Mouse (Mus musculus): ENCODE measurements at regions not wholly inside any gene's neighbourhood (a gene's known extent, or its start where the extent isn't known, plus 50 kb on each side); places are given as distances from the start of the nearest gene placed in this dataset.

DNA sequence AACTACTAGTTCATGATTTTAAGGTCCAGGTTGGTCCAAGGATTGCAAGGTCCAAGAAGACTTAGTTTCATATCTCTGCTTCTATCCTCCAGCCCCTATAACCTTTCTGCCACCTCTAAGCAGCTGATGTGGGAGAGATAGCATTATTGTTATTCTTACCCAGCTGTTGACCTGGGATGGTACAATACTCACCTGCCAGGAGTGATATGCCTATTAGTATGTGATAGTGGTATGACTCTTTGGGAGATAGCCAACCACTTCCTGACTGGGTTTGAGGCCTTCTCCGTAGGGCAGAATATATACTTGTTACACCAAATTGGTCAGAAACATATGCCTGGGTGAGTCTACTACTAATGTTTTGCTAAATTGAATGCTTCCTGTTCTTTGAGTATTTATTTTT is 137.4 kb upstream of the Tprg start:
- Histone ChIP-seq H3K4me3 (ENCODE audit: low read length) (no peak overlapping the region), H3K4me1 (ENCODE audit: control insufficient read depth, insufficient read depth, low read length) (no peaks in the 10 kb centered on the region), H3K4me2 (ENCODE audit: low read depth, low read length) (no peak overlapping the region), H3K9ac (ENCODE audit: low read depth, low read length) (no peak overlapping the region), H3K9me3 (ENCODE audit: control insufficient read depth, low read length) (no peaks in the 10 kb centered on the region), H3K27ac (ENCODE audit: low read length) (no peak overlapping the region), H3K36me3 (ENCODE audit: control insufficient read depth, insufficient read depth, low read length) (no peaks in the 10 kb centered on the region), H3K27me3 (replicated peaks; ENCODE audit: control insufficient read depth, insufficient read depth, low read length) (no peaks in the 10 kb centered on the region)
- ATAC-seq = no peak
- 97% methylated on average over 1 of the region's 1 CpGs for WGBS

DNA sequence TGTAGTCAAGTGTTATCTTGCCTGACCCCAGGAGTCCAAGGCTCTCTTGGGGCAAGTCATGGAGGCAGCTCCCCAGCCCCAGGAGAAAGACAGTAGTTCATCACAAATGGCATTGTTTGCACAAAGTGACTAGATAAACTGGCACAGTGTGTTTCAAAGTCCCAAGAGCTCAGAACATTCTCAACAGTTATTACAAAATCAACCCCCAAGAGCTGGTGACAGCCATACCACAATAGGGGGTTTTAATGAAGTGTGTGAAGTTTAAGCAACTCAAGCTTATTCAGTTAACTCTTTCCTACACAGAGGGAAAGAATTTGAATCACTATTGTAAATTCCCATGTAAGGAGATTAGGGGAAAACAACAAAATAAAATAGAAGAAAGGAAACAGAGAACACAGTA is 109.7 kb upstream of the Tprg start:
- Histone ChIP-seq H3K36me3 (ENCODE audit: control insufficient read depth, insufficient read depth, low read length) (no peaks in the 10 kb centered on the region), H3K4me2 (ENCODE audit: low read depth, low read length) (no peak overlapping the region), H3K4me1 (ENCODE audit: control insufficient read depth, insufficient read depth, low read length) (no peaks in the 10 kb centered on the region), H3K9ac (ENCODE audit: low read depth, low read length) (no peak overlapping the region), H3K27ac (ENCODE audit: low read length) (no peak overlapping the region), H3K27me3 (replicated peaks; ENCODE audit: control insufficient read depth, insufficient read depth, low read length) (no peaks in the 10 kb centered on the region), H3K9me3 (ENCODE audit: control insufficient read depth, low read length) (no peaks in the 10 kb centered on the region), H3K4me3 (ENCODE audit: low read length) (no peak overlapping the region)
- ATAC-seq = no peak

- H3K4me2 ChIP-seq (ENCODE audit: low read depth, low read length) = no peak overlapping the region
- no peak for ATAC-seq
- no peak overlapping the region for H3K9ac ChIP-seq (ENCODE audit: low read depth, low read length)
- no peaks in the 10 kb centered on the region for H3K36me3 ChIP-seq (ENCODE audit: control insufficient read depth, insufficient read depth, low read length)
- H3K4me3 ChIP-seq (ENCODE audit: low read length) = no peak overlapping the region
- H3K9me3 ChIP-seq (ENCODE audit: control insufficient read depth, low read length) = no peaks in the 10 kb centered on the region
- no peak overlapping the region for H3K27ac ChIP-seq (ENCODE audit: low read length)
- H3K4me1 ChIP-seq (ENCODE audit: control insufficient read depth, insufficient read depth, low read length) = no peaks in the 10 kb centered on the region
- H3K27me3 ChIP-seq (replicated peaks; ENCODE audit: control insufficient read depth, insufficient read depth, low read length) = no peaks in the 10 kb centered on the region
- 66% methylated on average over 2 of the region's 2 CpGs for WGBS
Observed at GRCm38 (mm10) chr16:25178055-25178454, 108.6 kb upstream of the Tprg start.

- no peak overlapping the region for H3K27ac ChIP-seq (ENCODE audit: low read length)
- H3K9ac ChIP-seq (ENCODE audit: low read depth, low read length) = no peak overlapping the region
- no peak for ATAC-seq
- no peaks in the 10 kb centered on the region for H3K36me3 ChIP-seq (ENCODE audit: control insufficient read depth, insufficient read depth, low read length)
- 86% methylated on average over 6 of the region's 6 CpGs for WGBS
- no peaks in the 10 kb centered on the region for H3K9me3 ChIP-seq (ENCODE audit: control insufficient read depth, low read length)
- H3K4me2 ChIP-seq (ENCODE audit: low read depth, low read length) = no peak overlapping the region
- no peaks in the 10 kb centered on the region for H3K4me1 ChIP-seq (ENCODE audit: control insufficient read depth, insufficient read depth, low read length)
- H3K4me3 ChIP-seq (ENCODE audit: low read length) = no peak overlapping the region
- no peaks in the 10 kb centered on the region for H3K27me3 ChIP-seq (replicated peaks; ENCODE audit: control insufficient read depth, insufficient read depth, low read length)
Observed at GRCm38 (mm10) chr16:25181939-25182338, 104.7 kb upstream of the Tprg start.

DNA sequence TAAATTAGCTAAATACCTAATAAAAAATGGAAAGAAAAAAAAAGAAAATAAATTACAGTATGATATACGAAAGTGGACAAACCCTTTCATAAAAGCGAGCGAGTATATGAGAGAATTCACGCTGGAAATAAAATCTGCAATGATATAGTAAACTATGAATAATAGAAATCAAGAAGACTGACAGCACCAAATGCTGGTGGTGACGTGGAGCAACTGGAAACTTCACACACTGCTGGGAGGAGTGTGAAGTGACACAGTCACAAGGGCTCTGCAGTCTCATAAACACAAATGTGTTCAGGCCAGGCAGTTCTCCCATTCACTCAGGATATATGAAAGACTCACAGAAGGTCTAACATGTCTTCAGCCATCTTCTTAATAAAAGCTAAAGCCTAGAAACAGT is 89.5 kb upstream of the Tprg start:
- no peaks in the 10 kb centered on the region for H3K4me1 ChIP-seq (ENCODE audit: control insufficient read depth, insufficient read depth, low read length)
- H3K27ac ChIP-seq (ENCODE audit: low read length) = no peak overlapping the region
- H3K9ac ChIP-seq (ENCODE audit: low read depth, low read length) = no peak overlapping the region
- H3K9me3 ChIP-seq (ENCODE audit: control insufficient read depth, low read length) = no peaks in the 10 kb centered on the region
- no peaks in the 10 kb centered on the region for H3K36me3 ChIP-seq (ENCODE audit: control insufficient read depth, insufficient read depth, low read length)
- H3K4me3 ChIP-seq (ENCODE audit: low read length) = no peak overlapping the region
- H3K27me3 ChIP-seq (replicated peaks; ENCODE audit: control insufficient read depth, insufficient read depth, low read length) = no peaks in the 10 kb centered on the region
- no peak for ATAC-seq
- no peak overlapping the region for H3K4me2 ChIP-seq (ENCODE audit: low read depth, low read length)
- WGBS = 89% methylated on average over 5 of the region's 5 CpGs

GRCm38 (mm10) chr16:25198844-25199243 is 87.8 kb upstream of the Tprg start:
- WGBS = 61% methylated on average over 3 of the region's 3 CpGs

GRCm38 (mm10) chr16:25199984-25200383 is 86.6 kb upstream of the Tprg start:
- H3K9me3 ChIP-seq (ENCODE audit: control insufficient read depth, low read length) = no peaks in the 10 kb centered on the region
- no peak overlapping the region for H3K4me3 ChIP-seq (ENCODE audit: low read length)
- no peaks in the 10 kb centered on the region for H3K27me3 ChIP-seq (replicated peaks; ENCODE audit: control insufficient read depth, insufficient read depth, low read length)
- H3K27ac ChIP-seq (ENCODE audit: low read length) = no peak overlapping the region
- H3K36me3 ChIP-seq (ENCODE audit: control insufficient read depth, insufficient read depth, low read length) = no peaks in the 10 kb centered on the region
- no peak for ATAC-seq
- H3K9ac ChIP-seq (ENCODE audit: low read depth, low read length) = no peak overlapping the region
- no peak overlapping the region for H3K4me2 ChIP-seq (ENCODE audit: low read depth, low read length)
- no peaks in the 10 kb centered on the region for H3K4me1 ChIP-seq (ENCODE audit: control insufficient read depth, insufficient read depth, low read length)

More at GRCm38 (mm10) chr16:25198844-25199243, 87.8 kb upstream of the Tprg start:
- no peak overlapping the region for H3K4me2 ChIP-seq (ENCODE audit: low read depth, low read length)
- ATAC-seq = no peak
- no peaks in the 10 kb centered on the region for H3K9me3 ChIP-seq (ENCODE audit: control insufficient read depth, low read length)
- H3K4me1 ChIP-seq (ENCODE audit: control insufficient read depth, insufficient read depth, low read length) = no peaks in the 10 kb centered on the region
- no peaks in the 10 kb centered on the region for H3K36me3 ChIP-seq (ENCODE audit: control insufficient read depth, insufficient read depth, low read length)
- H3K9ac ChIP-seq (ENCODE audit: low read depth, low read length) = no peak overlapping the region
- H3K27ac ChIP-seq (ENCODE audit: low read length) = no peak overlapping the region
- H3K27me3 ChIP-seq (replicated peaks; ENCODE audit: control insufficient read depth, insufficient read depth, low read length) = no peaks in the 10 kb centered on the region
- H3K4me3 ChIP-seq (ENCODE audit: low read length) = no peak overlapping the region

GRCm38 (mm10) chr16:25201094-25201770 is 85.4 kb upstream of the Tprg start:
- ATAC-seq = peak; percentile 64
- Histone ChIP-seq H3K27me3 (replicated peaks; ENCODE audit: control insufficient read depth, insufficient read depth, low read length) (no peaks in the 10 kb centered on the region), H3K4me3 (ENCODE audit: low read length) (no peak overlapping the region), H3K9ac (ENCODE audit: low read depth, low read length) (no peak overlapping the region), H3K36me3 (ENCODE audit: control insufficient read depth, insufficient read depth, low read length) (no peaks in the 10 kb centered on the region), H3K4me2 (ENCODE audit: low read depth, low read length) (no peak overlapping the region), H3K4me1 (ENCODE audit: control insufficient read depth, insufficient read depth, low read length) (no peaks in the 10 kb centered on the region), H3K27ac (ENCODE audit: low read length) (no peak overlapping the region), H3K9me3 (ENCODE audit: control insufficient read depth, low read length) (no peaks in the 10 kb centered on the region)
- WGBS = 80% methylated on average over 7 of the region's 7 CpGs

DNA sequence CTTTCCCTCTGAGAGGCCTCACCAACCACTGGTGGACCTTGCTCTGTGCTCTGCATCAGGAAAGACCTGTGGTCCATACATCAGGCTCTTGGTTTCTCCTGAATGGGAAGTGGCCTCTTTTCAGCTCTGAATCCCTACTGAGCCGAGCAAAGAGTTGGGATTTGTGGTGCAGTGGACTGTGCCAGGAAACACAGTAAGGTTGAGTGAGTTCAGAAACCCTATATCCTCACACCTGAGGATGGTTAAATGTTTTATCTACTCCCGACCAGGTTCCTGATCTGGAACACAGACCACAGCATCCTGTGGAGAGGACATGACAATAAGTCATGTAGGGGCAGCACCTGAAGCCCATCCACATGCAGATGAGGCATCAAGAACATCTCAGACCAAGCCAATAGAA is 73.4 kb upstream of the Tprg start:
- Histone ChIP-seq H3K4me2 (ENCODE audit: low read depth, low read length) (no peak overlapping the region), H3K9ac (ENCODE audit: low read depth, low read length) (no peak overlapping the region), H3K4me3 (ENCODE audit: low read length) (no peak overlapping the region), H3K27ac (ENCODE audit: low read length) (no peak overlapping the region), H3K27me3 (replicated peaks; ENCODE audit: control insufficient read depth, insufficient read depth, low read length) (no peaks in the 10 kb centered on the region), H3K36me3 (ENCODE audit: control insufficient read depth, insufficient read depth, low read length) (no peaks in the 10 kb centered on the region), H3K4me1 (ENCODE audit: control insufficient read depth, insufficient read depth, low read length) (no peaks in the 10 kb centered on the region), H3K9me3 (ENCODE audit: control insufficient read depth, low read length) (no peaks in the 10 kb centered on the region)
- no peak for ATAC-seq
- WGBS = 80% methylated on average over 2 of the region's 2 CpGs

DNA sequence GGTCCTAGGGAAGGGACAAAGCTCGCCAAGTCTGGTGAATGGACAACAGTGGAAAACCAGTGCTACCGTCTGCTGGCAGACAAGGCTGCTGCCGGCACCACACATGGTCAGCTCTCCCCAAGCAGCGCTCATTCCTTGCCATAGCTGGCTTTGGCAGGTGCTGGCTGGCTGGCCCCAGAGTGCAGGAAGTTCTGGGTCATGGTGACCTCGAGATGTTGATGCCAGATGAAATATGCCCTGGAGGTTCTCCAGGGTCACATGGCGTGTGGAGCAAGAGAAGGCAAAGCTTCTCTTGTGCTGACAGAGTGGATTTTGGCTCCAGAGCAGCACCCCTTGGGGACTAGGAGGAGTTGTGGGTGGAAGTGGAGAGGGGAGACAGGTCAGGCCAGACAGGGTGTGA is 66.1 kb upstream of the Tprg start:
- H3K27me3 ChIP-seq (replicated peaks; ENCODE audit: control insufficient read depth, insufficient read depth, low read length) = no peaks in the 10 kb centered on the region
- H3K9ac ChIP-seq (ENCODE audit: low read depth, low read length) = no peak overlapping the region
- no peak overlapping the region for H3K27ac ChIP-seq (ENCODE audit: low read length)
- no peaks in the 10 kb centered on the region for H3K36me3 ChIP-seq (ENCODE audit: control insufficient read depth, insufficient read depth, low read length)
- H3K9me3 ChIP-seq (ENCODE audit: control insufficient read depth, low read length) = no peaks in the 10 kb centered on the region
- H3K4me3 ChIP-seq (ENCODE audit: low read length) = no peak overlapping the region
- no peak overlapping the region for H3K4me2 ChIP-seq (ENCODE audit: low read depth, low read length)
- no peaks in the 10 kb centered on the region for H3K4me1 ChIP-seq (ENCODE audit: control insufficient read depth, insufficient read depth, low read length)
- no peak for ATAC-seq
- WGBS = 82% methylated on average over 6 of the region's 6 CpGs

All from intestine, embryonic 16.5 days (tissue).